Mouse (Mus musculus) ovary, adult 2 months (tissue): Measurements from ENCODE around the gene Vamp2. TPM values are rescaled to one million over a fixed set of nuclear protein-coding genes. Genes with fewer than 3 reads are reported as not detected.

Experiments used
- polyA plus RNA-seq: library from polyadenylated mRNA; depleted of rRNA; stranded (reverse); fragments of >200 nt; gene quantifications from 2 replicates; pipeline ENCODE4 v1.2.3, GENCODE M21; 2012; rRNA removed

Gene Vamp2
- polyA plus RNA-seq, result 128 and 221 TPM in 2 replicates

GRCm38 (mm10) chr11:69088103-69088855, at the start of gene Vamp2:
TSS of gene Vamp2 (plus strand) at chr11:69088490.

DNA sequence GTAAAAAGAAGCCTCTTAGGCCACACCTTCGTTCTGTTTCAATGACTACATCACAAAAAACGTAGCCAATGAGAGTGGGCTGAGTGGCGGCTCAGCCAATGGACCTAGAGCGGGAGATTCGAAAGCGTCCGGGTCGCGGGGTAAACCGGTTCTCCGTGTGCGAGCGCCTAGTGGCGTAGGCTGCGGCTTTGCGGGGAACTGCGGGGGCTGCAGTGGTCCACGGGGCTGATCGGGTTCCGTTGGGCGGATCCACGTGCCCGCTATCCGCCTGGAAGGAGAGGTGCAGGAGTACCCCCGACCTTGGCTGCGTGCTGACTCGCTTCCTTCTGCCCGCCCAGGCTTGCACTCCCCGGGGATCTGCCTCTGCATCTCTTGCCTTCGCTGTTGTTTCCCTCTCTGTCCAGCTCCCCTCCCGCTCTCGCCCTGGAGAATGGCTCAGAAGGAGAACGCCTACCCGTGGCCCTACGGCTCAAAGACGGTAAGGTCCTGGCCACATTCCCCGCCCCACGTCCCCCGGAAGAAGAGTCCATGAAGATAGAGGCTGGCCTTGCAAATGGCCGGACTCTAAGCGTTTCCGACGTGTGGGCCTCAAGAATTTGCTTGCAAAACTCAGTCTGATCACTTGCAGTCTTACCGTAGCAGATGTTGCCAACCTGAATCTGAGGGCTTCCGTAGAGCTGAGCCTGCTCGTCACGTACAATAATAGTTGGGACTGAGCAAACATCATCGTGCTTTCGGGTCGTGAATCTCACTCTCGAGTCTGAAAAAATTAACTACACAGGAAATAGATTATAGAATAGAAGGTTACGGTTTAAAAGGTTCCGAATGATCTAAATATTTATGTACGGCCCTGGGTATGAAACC, 42.5 kb upstream of the Vamp2 start, which contains the start of gene Aurkb:
Aurkb (plus strand) TSS at position 117 of the 864 bp plus-strand sequence.

DNA sequence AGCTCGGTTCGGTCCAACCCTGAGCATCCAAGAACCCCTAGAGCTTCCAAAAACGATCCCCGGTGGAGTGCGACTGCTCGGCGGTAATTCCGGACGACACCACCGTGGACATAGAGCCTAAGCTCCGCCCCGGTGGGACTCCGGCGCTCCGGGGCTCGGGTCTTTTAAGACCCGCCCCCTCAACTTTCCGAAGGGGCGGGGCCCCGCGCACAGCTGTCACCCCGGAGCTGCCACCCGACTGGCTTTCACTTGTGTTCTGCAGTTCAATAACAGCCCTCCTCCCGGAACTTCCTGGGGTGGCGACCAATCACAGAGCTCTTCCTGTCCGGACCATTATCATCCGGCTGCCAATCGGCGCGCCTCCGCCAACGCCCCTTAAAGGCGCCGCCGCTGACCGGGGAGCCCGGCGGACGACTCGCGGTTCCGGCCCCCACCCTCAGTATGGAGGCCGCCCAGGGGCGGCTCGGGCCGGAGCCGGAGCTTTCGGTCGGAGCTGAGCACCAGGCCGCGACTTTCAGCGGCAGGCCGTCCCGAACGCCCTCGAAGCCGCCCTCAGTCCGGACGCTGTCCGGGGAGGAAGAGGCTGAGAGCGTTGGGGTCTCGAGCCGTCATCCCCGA, 28.8 kb upstream of the Vamp2 start, which contains the start of gene Borcs6:
Borcs6 (plus strand) TSS at position 361 of the 618 bp plus-strand sequence.

GRCm38 (mm10) chr11:69070590-69071222, 17.6 kb upstream of the Vamp2 start, which contains the start of gene Tmem107:
TSS of gene Tmem107 (plus strand) at chr11:69070806.

DNA sequence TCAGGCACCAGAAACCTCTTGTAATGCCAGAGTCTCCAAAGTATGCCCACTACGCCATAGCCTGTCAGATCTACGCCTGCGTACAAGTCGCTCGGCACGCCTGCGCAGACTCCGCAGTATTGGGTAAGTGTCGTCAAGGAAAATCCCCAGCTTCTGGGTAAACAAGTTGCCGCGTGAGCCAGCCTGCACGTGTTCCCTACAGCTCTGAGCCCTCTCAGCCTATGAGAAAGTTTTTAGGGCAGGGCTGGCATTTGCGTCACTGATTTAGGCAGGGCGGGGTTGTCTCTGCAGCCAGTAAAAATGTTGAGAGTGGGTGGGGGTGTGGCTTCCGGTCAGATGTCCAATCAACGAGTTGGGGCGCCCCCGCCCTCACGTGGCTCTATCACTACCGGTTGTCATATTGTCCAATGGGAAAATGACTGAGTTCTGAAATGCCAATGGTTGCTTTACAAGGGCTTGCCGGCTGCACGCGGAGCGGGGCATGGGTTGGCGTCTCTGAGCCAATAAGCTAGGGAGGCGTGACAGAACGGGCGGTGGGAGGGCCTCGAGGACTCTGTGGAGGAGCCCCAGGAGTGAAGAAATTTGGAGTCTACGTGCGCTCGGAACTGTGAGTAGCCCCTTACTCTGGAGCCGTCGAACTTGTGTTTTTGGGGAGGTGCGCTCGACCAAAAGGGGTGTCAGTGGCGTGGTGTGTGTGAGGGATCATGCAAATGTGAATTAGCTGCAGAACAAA, 6.6 kb downstream of the Vamp2 start, which contains the start of gene Per1:
Per1 (plus strand) TSS at position 521 of the 733 bp plus-strand sequence.

GRCm38 (mm10) chr11:69120221-69121000, 32.1 kb downstream of the Vamp2 start, which contains the start of gene Hes7:
TSS of gene Hes7 (plus strand) at chr11:69120404.

GRCm38 (mm10) chr11:69122336-69122951, 34.2 kb downstream of the Vamp2 start, which contains the start of gene 9130213A22Rik:
TSS of gene 9130213A22Rik (minus strand) at chr11:69122589.

GRCm38 (mm10) chr11:69125852-69125918, 37.4 kb downstream of the Vamp2 start, which contains the start of gene Aloxe3:
TSS of gene Aloxe3 (plus strand) at chr11:69125896.

Other genes with a start within 250 kb of the Vamp2 start
- gene Ndel1, start 216.6 kb upstream of the Vamp2 start, polyA plus RNA-seq, result 104 and 124 TPM in 2 replicates
- 0.03 and 0.21 TPM in 2 replicates for gene Rnf222, start 199.9 kb upstream of the Vamp2 start, polyA plus RNA-seq
- gene Rpl26, start 186.9 kb upstream of the Vamp2 start, polyA plus RNA-seq, result 1,030 and 1,365 TPM in 2 replicates
- gene Odf4, start 161.4 kb upstream of the Vamp2 start, polyA plus RNA-seq, result not detected in 2 replicates
- gene Arhgef15, start 131.0 kb upstream of the Vamp2 start, polyA plus RNA-seq, result 53.3 and 59.5 TPM in 2 replicates
- 94.0 and 117 TPM in 2 replicates for gene Slc25a35, start 120.4 kb upstream of the Vamp2 start, polyA plus RNA-seq
- 31.8 and 49.9 TPM in 2 replicates for gene Rangrf, start 113.3 kb upstream of the Vamp2 start, polyA plus RNA-seq
- gene Pfas, start 80.0 kb upstream of the Vamp2 start, polyA plus RNA-seq, result 27.2 and 30.6 TPM in 2 replicates
- gene Ctc1, start 72.6 kb upstream of the Vamp2 start, polyA plus RNA-seq, result 69.9 and 84.4 TPM in 2 replicates
- 35.2 and 55.8 TPM in 2 replicates for gene Aurkb, start 42.8 kb upstream of the Vamp2 start, polyA plus RNA-seq
- 26.9 and 29.6 TPM in 2 replicates for gene Borcs6, start 28.8 kb upstream of the Vamp2 start, polyA plus RNA-seq
- 60.2 and 98.0 TPM in 2 replicates for gene Tmem107, start 17.7 kb upstream of the Vamp2 start, polyA plus RNA-seq
- gene Per1, start 6.7 kb downstream of the Vamp2 start, polyA plus RNA-seq, result 25.2 and 31.5 TPM in 2 replicates
- 0.83 and 1.5 TPM in 2 replicates for gene Hes7, start 31.9 kb downstream of the Vamp2 start, polyA plus RNA-seq
- gene 9130213A22Rik, start 34.1 kb downstream of the Vamp2 start, polyA plus RNA-seq, result 1.4 TPM in 2 replicates
- gene Aloxe3, start 37.4 kb downstream of the Vamp2 start, polyA plus RNA-seq, result 2.8 and 7.0 TPM in 2 replicates
- 0.18 TPM in 1 of 2 replicates, not detected in the other for gene Alox12b, start 68.5 kb downstream of the Vamp2 start, polyA plus RNA-seq
- gene Alox8, start 109.4 kb downstream of the Vamp2 start, polyA plus RNA-seq, result 0.06 TPM in 1 of 2 replicates, not detected in the other
- gene Gucy2e, start 148.5 kb downstream of the Vamp2 start, polyA plus RNA-seq, result 1.6 and 1.8 TPM in 2 replicates
- 11.0 and 12.6 TPM in 2 replicates for gene Cntrob, start 235.3 kb downstream of the Vamp2 start, polyA plus RNA-seq
- gene Trappc1, start 235.5 kb downstream of the Vamp2 start, polyA plus RNA-seq, result 24.4 and 49.0 TPM in 2 replicates
- gene Kcnab3, start 237.8 kb downstream of the Vamp2 start, polyA plus RNA-seq, result 20.8 and 21.2 TPM in 2 replicates